Mouse (Mus musculus) large intestine, adult 2 months (tissue): ENCODE data around the gene Cdc42ep4. TPM values are rescaled to one million over a fixed set of nuclear protein-coding genes. Genes with fewer than 3 reads are reported as not detected.

Experiments used
- DNase-seq: peaks from one replicate; pipeline ENCODE4 v3.0.0-alpha.2; 2012; ENCODE audit warnings: low read depth, low spot score
- WGBS: fragments of 180-500 bp; shearing (Covaris S2); methylation state at CpG from one replicate; pipeline ENCODE4 v1.1.7; 2018; 5-methylcytosine and 5-hydroxymethylcytosine counted together
- polyA plus RNA-seq: library from polyadenylated mRNA; depleted of rRNA; stranded (reverse); fragments of >200 nt; gene quantifications from 2 replicates; pipeline ENCODE4 v1.2.3, GENCODE M21; 2012

Gene Cdc42ep4
- polyA plus RNA-seq, 1 experiment, result 27.6 TPM

DNA sequence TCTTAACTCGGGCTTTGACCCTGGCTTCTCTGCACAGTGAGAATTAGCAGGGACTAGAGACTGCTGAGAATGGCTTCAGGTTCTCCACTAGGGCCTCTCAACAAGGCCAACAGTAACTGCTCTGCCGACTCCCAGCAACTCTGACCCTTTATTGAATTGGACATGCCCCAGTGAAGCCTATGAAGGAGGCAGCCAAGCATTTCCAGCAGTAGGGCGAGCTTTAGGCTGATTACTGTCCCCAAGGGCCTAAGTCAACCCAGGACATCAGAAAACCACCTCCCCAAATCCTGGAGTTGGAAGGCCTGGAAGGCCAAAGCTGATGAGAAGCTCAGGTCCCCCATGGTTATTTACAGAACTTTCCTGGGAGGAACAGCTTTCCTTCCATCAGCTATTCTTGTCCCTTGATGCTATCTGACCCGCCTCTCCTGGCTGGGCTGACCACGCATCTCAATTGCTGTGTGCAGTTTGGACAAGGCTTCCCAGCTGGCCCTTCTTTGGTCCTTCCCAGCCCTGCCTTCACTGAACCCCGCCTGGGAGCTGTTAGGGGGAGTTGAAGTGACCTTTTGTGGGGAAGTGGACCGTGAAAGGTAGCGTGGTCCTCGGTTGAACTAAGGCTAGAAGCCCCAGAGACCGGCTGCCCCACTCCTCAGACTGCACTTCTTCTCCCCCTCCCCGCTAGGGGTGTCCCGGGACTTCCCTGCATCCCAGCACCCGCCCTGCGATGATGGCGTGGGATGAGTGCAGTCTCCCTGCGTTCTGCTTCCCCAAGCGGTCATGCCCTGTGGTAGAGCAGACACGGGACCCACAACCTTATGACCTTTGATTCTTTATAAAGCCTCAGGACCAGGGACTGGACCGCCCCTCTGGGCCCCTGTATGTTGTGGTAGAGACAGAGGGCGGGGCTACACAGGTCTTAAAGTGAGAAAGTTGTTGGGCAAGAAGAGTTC is 27.3 kb upstream of the Cdc42ep4 start:
- WGBS, result 58% methylated on average over 20 of the region's 20 CpGs

DNA sequence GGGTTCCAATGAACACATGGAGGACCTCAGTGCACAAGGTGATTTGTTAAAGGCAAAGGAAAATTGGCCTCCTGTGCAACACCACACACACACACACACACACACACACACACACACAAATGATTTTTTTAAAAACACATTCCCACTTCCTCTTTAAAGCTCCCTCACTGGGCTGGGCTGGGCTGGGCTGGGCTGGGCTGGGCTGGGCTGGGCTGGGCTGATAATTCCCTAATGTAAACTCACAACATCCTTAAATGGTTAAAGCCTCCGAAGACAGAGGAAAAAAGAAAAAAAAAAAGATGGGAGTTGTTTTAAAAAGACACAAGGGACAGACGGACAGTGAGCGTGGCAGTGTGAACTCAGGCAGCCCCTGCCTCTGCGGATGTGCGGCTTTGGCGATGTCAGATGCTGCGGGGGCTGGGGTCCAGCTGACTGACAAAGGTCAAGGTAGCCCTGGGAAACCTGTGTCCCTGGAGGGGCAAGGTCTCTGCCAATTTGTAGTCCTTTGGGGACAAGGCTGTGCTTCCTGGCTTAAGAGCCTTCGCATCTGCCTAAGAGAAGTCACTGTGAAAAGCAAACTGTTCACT is 26.3 kb upstream of the Cdc42ep4 start:
- WGBS, result 30% methylated on average over 8 of the region's 8 CpGs
- DNase-seq, result no peak

More for the DNA sequence above, 27.3 kb upstream of the Cdc42ep4 start:
- DNase-seq, result no peak

DNA sequence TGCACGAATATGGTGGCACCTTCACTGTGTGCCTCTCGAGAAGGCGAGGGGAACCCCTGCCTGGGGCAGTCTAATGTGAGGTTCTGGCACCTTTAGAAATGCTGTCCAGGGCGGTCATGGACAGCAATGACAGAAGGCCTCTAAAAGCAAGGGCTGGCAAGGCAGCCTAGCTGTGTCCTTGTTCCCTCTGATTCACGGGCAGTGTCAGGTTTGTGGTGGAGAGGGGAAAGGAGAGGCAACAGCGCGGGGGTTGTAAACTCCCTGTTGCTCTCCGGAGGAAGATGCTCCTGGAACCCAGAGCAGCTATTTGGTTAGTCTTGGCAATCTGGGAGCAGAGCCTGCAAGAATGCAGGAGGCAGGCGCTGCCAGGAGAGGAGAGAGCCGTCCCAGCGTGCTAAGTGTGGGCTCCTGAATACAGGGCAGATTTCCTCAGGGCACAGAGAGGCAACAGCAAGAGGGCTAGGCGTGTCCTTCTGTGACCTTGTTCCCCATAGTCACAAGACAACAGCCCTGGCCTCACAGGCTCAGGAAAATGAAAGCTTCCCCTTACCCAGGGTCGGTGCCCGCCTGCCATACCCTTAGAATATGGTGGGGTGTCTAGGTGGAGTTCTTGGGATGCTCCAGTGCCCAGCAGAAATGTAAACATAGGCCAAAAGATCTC is 25.3 kb upstream of the Cdc42ep4 start:
- no peak for DNase-seq
- WGBS, result 65% methylated on average over 14 of the region's 14 CpGs

DNA sequence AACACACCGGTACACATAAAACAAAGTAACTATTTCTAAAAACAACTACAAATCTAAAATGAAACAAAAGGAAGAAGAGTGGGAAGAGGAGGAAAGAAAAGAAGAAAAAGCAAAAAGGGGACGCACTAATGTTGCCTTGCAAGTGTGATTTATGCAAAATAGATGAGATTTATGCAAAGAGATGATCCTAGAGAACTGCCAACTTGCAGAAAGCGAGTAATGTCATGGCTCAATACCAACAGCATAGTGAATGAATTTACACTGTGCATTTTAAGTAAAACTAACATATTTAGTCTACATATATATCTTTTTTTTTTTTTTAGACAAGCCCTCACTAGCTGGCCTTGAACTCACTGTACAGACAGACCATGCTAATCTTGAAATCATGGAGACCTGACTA is 23.1 kb upstream of the Cdc42ep4 start:
- 92% methylated on average over 3 of the region's 3 CpGs for WGBS
- DNase-seq, result no peak

DNA sequence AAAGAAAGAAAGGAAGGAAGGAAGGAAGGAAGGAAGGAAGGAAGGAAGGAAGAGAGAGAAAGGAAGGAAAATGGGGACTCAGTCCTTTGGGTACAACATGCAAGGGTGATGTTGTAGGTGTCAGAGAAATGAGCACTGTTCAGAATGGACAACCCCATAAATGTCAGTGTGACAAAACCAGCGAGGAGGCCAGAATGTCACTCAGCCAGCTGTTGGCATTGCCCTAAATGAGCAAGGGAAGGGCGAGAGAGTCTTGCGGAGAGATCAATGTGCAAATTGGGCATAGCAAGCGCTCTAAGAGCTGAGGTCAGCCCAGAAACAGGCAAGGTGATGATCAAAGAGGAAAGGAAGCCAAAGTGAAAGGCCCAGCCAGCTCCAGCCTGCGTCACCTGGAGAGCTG is 21.5 kb upstream of the Cdc42ep4 start:
- WGBS, result 90% methylated on average over 5 of the region's 5 CpGs
- DNase-seq, result no peak

DNA sequence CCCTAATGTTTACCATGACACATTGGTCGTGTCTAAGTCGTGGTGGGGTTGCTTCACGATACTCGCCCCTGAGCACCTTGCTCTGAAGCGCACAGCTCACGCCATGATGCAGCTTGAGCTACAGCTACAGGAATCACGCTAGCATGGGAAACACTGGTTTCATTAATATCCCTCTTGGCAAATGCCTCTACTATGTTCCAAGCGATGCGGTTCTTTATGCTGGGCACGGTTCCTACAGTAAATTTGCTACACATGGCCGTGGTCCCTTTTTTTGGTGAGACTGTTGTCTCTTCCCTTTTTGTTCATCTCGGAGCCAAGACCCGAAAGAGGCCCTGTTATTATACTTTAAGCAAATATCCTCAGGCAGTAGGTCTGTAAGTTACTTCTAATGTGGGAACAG is 19.5 kb upstream of the Cdc42ep4 start:
- WGBS, result 87% methylated on average over 13 of the region's 13 CpGs

DNA sequence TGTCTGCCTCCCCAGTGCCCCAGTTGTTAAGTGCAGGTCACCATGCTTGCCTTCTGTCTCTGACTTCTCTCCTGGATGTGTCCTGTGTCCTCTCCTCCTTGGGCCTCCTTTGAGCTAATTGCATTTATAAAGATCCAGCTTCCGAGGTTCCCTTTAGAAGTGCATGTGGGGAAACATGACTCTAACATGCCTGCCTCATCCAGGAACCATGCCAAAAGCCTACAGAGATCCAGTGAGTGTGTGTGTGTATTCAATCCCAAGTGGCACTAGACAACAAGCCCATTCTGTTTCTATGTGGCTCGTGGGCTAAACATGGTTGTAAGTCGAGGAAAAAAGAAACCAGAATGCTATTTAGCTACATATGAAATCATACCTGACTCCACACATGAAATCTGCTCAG is 16.7 kb upstream of the Cdc42ep4 start:
- DNase-seq, result no peak
- WGBS, result 74% methylated on average over 3 of the region's 3 CpGs

More for the DNA sequence above, 19.5 kb upstream of the Cdc42ep4 start:
- DNase-seq, result no peak

DNA sequence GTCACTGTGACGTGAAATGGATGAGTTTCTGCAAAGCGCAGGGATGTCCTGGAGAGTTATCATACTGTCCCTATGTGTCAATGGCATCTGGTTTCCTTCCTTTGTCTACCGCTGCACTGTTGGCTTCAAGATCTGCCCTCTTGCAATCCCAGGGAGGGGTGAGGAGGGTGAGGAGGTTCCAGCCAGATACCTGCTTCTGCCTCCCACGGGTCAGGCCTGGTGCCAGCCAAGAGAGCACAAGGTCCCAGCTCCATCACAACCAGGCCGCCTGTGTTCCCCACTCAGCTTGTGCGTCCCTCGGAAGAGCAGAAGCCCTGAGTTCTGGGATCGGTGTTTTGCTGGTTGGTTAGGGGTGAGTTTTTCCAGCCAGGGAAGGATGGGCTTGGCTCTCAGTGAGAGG is 15.6 kb upstream of the Cdc42ep4 start:
- 75% methylated on average over 8 of the region's 8 CpGs for WGBS
- DNase-seq, result no peak

DNA sequence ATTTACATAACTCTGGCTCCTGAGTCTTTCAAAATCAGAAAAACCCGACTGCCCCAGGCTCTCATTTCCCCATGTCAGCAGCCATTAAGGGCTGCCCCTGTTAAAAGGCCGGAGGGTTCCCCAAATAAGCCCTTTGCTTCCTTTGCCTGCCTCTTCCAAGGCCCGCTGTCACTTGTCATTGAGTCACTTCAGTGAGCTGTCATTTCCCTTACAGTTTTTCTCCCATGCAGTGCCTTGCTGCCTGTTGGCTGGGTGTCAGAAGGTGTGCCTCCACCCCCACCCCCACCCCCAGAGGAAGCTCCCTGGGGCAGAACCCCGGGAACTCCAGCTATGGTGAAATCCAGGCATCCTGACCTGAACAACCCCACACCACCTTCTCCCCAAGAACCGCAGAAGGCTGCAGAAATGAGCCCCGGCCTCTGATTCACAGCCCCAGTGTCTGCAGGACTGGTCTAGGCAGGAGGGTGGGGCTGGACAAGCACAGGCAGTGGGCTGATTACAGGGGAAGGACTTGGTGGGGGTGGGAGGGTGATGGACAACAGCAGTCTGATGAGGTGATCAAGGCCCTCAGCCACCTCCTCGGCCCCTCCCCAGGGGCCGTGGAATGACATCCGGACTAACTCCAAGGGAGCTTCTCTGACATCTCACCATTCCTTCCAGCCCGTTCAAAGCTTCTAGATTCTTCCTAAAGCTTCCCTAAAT is 14.8 kb upstream of the Cdc42ep4 start:
- WGBS, result 55% methylated on average over 10 of the region's 10 CpGs
- DNase-seq, result no peak

DNA sequence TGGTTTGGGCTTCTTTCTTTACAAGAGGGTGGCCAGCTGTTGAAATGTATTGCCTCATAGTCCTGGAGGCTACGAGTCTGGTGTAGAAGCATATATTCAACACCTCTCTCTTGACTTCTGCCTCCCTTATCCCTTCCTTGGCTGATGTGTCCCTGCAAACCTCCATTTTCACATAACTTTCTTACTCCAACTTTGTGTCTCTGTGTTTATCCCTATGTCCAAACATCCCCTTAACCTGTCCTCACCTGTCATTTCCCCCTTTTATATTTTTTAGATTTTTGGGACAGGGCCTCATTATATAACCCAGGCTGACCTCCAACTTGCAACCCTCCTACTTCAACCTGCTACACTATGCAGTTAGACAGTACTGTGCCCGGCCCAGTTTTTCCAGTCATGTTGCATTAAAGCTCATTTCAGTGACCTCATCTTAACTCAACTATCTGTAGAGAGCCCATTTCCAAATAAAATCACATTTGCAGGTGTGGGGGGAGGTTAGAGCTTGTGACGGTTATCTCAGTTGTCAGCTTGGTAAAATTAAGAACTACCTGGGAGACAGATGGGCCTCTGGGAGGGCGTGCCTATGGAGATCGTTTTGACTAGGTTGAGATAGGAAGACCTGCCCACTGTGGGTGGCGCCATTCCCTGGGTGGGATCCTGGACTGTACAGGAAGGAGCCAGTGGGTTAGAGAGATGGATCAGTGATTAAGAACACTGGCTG is 12.6 kb upstream of the Cdc42ep4 start:
- no peak for DNase-seq
- WGBS, result 79% methylated on average over 6 of the region's 6 CpGs

DNA sequence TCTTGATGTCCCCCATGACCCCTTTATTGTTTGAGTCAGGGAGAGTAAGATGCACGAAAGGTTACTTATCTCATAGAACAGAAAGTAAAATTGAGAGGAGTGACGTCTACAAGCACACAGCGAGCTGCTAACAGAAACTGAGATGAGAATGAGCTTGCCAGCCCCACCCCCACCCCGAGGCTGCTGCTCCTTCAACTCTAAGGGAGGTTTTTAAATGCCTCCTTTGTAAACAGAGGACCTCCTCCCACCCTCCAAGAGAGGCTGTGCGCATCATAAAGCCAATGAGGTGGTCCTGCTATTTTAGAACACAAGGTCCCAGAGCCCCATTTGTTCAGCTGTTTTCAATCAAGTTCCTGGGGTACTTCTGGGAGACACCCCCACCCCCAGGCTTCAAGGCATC is 11.8 kb upstream of the Cdc42ep4 start:
- no peak for DNase-seq
- 46% methylated on average over 5 of the region's 5 CpGs for WGBS

DNA sequence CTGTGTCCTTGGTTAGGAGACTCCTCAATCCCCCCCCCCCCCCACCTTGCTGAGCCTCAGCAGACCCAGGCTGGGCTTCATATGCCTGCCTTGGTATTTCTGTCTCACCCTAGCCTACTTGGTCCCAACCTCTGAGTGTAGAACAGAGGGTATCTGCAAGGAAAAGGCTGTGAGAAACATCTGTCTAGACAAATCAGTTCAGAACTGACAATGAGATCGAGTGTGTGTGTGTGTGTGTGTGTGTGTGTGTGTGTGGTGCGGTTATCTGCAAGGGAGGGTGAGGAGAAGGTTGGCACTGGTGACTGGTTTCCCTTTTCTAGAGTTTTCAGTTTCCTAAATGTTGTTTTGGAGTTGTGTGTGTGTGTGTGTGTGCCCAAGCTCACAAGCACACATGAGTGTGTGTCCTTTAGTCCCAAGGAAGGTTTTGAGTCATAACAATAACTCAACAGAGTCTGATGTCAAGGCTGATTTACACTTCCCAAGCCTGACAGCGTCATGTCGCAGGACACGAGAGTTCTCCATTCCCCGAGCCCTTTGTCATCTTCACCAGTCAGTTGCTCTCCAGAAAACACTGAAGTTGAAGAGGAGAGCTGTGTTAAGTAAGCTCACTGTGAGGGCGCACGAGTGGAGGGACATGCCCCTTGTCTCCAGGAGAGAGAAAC is 10.6 kb upstream of the Cdc42ep4 start:
- 82% methylated on average over 8 of the region's 8 CpGs for WGBS
- DNase-seq, result no peak

DNA sequence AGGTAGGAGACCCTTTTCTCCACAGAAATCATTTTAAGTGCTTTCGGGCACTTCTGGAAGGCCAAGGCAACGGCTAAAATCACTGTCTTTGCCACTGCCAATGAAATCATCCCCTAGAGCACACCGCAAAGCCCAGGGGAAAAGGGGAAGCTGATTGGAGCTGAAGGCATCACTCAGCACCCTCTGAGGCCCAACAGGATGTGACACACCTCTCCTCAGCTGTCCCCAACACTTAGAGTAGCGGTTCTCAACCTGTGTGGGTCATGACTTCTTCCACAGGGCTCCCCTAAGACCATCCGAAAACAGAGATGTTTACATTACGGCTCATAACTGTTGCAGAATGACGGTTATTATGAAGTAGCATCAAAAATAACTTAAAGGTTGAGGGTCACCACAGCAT is 10.0 kb upstream of the Cdc42ep4 start:
- no peak for DNase-seq
- WGBS, result 87% methylated on average over 7 of the region's 7 CpGs

DNA sequence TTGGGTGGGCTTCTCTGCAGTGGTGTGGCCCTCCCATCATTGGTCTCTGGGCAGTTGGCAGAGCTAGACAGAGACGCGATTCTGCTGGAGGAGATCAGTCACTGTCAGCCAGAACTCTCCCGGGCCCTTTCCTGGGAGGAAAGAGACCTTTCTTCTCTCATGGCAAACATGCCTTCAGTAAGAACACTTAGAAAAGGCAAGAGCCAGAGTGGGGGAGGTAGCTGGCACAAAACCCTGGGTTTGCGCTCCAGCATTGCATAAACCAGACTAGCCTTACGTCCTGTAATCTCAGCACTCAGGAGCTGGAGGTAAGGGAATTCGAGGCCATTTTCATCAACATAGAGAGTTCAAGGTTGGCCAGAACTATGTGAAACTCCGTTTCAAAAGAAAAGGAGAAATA is 8.8 kb upstream of the Cdc42ep4 start:
- DNase-seq, result no peak
- 73% methylated on average over 7 of the region's 7 CpGs for WGBS

DNA sequence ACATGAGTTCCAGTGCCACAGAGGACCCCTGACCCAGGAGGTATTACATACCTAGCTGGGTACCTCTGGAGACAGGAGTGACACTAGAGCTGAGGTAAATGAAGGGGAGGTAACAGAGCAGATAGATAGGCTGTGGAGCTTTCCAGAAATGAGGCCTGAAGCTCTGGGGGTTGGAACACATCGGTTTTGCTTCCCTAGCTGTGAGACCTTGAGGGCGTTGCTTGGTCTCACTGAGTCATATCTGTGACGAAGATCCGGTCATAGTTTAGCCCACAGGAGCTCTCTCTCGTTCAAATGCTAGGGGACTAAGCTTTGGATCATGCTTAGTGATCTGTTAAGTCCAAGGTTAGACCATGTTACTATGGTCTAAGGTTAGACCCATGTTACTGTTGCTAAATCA is 7.2 kb upstream of the Cdc42ep4 start:
- 85% methylated on average over 5 of the region's 5 CpGs for WGBS
- DNase-seq, result no peak

DNA sequence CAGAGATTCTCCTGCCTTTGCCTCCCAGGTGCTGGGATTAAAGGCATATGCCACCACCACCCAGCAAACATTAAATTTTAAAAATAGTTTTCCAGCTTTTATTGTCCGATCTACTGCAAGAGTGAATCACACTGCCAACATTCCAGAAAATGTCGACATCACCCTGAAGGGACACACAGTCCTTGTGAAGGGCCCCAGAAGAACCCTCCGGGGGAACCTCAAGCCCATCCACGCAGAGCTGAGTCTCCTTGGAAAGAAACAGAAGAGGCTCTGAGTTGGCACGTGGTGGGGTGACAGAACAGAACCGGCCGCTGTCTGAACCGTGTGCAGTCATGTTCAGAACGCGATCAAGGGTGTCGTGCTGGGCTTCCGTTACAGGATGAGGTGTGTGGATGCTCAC is 4.9 kb upstream of the Cdc42ep4 start:
- DNase-seq, result no peak
- 81% methylated on average over 12 of the region's 12 CpGs for WGBS

DNA sequence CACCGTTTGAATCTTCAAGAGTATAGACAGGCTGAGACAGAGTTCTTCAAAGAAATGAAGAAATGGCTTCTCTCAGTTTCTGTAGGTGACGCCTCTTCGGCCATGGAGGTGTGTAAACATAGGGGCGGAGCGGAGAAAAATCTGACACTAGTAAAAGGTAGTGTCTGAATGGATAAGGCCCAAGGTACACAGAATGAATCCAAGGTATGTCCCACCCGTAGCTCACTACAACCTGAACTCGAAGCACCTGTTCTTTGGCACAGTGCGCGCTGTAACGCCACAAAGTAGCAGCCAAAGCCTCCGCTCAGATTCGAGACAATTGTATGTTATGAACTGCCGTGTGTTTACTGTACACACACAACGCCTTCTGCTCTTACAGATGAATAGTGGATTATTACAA is 4.2 kb upstream of the Cdc42ep4 start:
- no peak for DNase-seq
- 34% methylated on average over 14 of the region's 14 CpGs for WGBS

DNA sequence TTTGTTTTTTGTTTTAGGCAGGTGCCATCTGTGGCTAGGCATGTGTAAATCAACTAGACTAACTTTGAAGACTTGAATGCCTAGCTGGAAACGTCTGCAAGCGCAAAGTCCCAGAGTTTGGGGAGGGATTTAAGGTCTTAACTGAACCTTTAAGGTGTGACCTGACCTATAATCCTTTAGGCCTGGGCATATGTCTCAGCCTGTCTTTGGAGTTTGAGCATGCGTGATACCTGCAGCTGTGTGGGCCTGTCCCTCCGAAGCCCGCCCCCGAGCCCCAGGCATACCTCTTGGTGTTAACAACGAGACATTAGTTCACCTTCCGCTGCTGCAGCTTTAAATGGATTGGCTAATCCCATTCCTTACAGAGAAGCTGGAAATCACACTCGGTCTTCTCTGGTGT is 3.2 kb upstream of the Cdc42ep4 start:
- 84% methylated on average over 9 of the region's 9 CpGs for WGBS
- DNase-seq, result no peak
